Mouse (Mus musculus): ENCODE data around the gene Gabrg3. TPM values are rescaled to one million over a fixed set of nuclear protein-coding genes. Genes with fewer than 3 reads are reported as not detected.
A peak's percentile ranks its signal among the peaks of the same experiment; 100 is the strongest.

The Gabrg3 gene
- 0.06 and 0.21 TPM in 2 replicates for polyA plus RNA-seq (2012; rRNA removed)

- WGBS = 3% methylated on average over 70 of the region's 71 CpGs
Observed at GRCm38 (mm10) chr7:57386517-57387340, at the start of gene Gabrg3. Gabrg3 (minus strand) TSS chr7:57387188.

DNA sequence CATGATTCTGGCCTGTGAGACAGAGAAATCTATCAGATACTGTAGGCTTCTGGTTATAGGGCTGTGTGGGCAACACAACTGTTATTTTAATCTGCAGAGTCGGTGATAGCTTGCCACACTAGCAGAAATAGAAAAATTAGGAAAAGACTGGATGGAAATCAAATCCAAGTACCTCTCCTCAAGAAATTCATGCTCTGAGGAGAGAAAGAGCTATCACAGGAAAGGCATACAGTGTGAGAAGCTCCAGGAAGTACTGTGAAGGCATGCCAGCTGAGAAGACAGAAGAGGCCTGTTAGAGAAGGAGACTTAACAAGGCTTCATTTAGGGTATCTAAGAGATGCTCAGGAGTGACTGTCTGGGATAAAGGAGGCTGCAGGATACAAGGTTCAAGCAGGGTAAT lies 35.7 kb upstream of the Gabrg3 start:
- DNase-seq (ENCODE audit: low read depth, low spot score) = no peak
- WGBS = 81% methylated on average over 1 of the region's 1 CpGs

More at GRCm38 (mm10) chr7:57386517-57387340, at the start of gene Gabrg3:
- no peak for DNase-seq (ENCODE audit: low read depth, low spot score)

- 59% methylated on average over 1 of the region's 1 CpGs for WGBS
- DNase-seq (ENCODE audit: low read depth, low spot score) = no peak
Observed at GRCm38 (mm10) chr7:57421044-57421443, 34.1 kb upstream of the Gabrg3 start.

DNA sequence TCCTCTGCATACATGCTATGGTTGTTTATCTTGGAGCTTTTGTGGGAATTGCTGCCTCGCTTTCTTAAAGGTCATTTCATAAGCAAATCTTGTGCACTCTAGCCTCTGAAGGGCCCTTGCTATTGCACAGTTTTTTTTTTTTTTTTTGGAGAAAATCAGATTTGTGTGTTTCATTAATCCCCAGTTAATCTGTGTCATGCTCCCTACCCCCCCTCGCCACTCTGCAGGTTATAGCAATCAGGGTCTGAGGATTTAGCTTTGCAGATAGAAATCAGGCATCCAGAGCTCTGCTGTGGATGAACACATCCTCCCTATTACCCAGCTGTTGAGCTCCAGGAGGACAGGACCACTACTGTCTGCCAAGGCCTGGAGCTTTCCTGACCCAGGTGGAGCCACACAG lies 32.4 kb upstream of the Gabrg3 start, which contains the start of gene Gabrb3:
Gabrb3 (plus strand) TSS at position 301 of the 400 bp plus-strand sequence.
- 73% methylated on average over 2 of the region's 2 CpGs for WGBS

GRCm38 (mm10) chr7:57412896-57413295 lies 25.9 kb upstream of the Gabrg3 start:
- no peak for DNase-seq (ENCODE audit: low read depth, low spot score)
- WGBS = 20% methylated on average over 1 of the region's 1 CpGs

More for the DNA sequence above, 32.4 kb upstream of the Gabrg3 start, which contains the start of gene Gabrb3:
- DNase-seq (ENCODE audit: low read depth, low spot score) = no peak

- 79% methylated on average over 4 of the region's 4 CpGs for WGBS
- DNase-seq (ENCODE audit: low read depth, low spot score) = no peak
Observed at GRCm38 (mm10) chr7:57411163-57411562, 24.2 kb upstream of the Gabrg3 start.

GRCm38 (mm10) chr7:57393551-57393950 lies 6.6 kb upstream of the Gabrg3 start:
- no peak for DNase-seq (ENCODE audit: low read depth, low spot score)
- WGBS = 86% methylated on average over 4 of the region's 4 CpGs

- DNase-seq (ENCODE audit: low read depth, low spot score) = no peak
- 33% methylated on average over 4 of the region's 4 CpGs for WGBS
Observed at GRCm38 (mm10) chr7:57390046-57390445, 3.1 kb upstream of the Gabrg3 start.

GRCm38 (mm10) chr7:57387341-57387654 lies 310 bp upstream of the Gabrg3 start:
- DNase-seq (ENCODE audit: low read depth, low spot score) = no peak
- WGBS = 24% methylated on average over 6 of the region's 6 CpGs

DNA sequence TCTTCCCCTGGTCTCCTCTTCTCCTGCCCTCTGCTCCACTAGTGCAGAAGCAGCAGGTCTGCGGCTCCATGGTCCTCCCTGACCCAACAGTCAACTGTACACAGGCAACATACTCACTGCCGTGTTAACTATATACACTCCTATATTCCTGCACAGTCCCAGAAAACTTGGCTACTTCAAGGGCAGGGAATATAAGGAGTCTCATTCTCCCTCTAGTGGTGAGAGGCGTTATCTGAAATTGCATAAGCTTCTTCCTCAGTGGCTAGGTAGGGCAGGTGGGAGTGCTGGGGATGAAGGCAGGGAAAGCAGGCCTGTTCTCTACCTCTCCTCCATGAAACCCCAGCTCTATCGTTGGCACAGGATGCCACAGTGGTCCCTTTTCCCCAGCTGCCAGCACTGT lies 2.9 kb downstream of the Gabrg3 start:
- 16% methylated on average over 4 of the region's 4 CpGs for WGBS
- DNase-seq (ENCODE audit: low read depth, low spot score) = peak; percentile 4

DNA sequence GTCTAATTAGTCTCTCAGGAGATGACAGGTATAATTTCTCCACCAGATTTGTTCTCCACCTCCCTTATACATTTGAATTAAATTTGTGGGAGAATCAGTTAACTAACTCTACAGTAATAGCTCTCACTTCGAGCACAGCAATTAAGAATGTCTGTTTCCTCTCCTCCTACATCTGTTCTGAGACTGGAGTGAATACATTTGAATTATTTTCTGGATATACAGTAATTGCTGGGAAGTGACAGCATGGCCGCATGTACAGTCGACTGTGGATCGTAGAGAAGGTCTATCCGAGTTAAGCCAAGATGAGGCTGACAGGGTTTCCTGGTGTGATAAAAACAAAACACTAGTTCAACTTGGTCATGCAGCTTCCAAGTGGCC lies 21.0 kb downstream of the Gabrg3 start:
- no peak for DNase-seq (ENCODE audit: low read depth, low spot score)
- 81% methylated on average over 5 of the region's 5 CpGs for WGBS

GRCm38 (mm10) chr7:57365134-57366012 lies 21.6 kb downstream of the Gabrg3 start:
- DNase-seq (ENCODE audit: low read depth, low spot score) = no peak
- WGBS = 74% methylated on average over 5 of the region's 5 CpGs

- DNase-seq (ENCODE audit: low read depth, low spot score) = no peak
- WGBS = 72% methylated on average over 6 of the region's 6 CpGs
Observed at GRCm38 (mm10) chr7:57363812-57364211, 23.2 kb downstream of the Gabrg3 start.

- no peak for DNase-seq (ENCODE audit: low read depth, low spot score)
- 52% methylated on average over 6 of the region's 6 CpGs for WGBS
Observed at GRCm38 (mm10) chr7:57357871-57358540, 29.0 kb downstream of the Gabrg3 start.

DNA sequence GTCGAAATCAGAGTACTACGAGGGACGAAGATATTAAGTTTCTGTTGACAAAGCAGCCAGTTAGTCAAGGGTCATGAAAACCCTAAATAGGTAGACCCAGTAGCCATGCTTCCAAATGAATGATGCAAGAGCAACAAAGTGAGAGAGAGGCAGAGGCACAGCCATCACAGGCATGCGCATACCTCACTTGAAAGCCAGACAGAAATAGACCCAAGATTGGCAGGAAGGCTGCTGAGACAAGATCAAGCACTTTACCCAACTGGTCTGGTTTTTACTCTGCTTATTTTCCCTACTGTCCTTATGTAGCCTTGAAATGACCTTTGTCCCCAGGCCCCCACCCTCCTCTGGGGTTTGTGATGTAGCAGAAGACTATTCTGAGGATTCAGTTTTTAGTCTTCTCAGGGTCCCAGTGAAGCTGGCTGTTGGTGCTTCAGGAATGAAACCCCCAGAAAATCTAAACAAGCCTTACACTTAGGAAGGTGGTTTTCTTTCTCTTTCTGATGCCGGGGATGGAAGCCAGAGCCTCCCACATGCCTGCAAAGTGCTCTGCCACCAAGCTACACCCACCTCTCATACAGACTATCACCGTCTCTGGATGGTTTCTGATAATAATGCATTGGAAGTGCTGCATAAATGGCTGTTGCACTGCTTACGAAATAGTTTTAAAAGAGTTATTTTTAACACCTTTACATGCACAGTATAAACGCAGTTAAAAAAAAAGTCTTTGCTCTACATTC lies 30.3 kb downstream of the Gabrg3 start:
- DNase-seq (ENCODE audit: low read depth, low spot score) = no peak
- 72% methylated on average over 8 of the region's 8 CpGs for WGBS

DNA sequence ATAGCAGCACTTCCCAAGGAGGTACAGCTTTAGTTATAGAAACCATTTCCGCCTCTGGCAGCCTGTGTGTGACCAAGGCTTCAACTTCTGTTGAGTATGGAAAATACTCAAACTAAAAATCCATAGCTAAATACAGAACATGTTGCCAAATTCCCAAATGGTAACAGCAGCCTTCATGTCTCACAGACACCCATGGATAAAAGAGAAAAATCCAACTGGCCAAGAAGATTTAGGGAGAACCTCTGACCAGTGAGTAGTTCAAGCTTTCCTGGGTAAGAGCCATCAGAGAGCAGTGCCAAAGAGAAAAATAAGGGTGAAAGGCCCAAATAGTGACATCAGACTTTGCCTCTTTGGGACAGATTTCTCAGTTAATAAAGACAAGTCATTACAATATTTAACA lies 38.2 kb downstream of the Gabrg3 start:
- DNase-seq (ENCODE audit: low read depth, low spot score) = no peak
- WGBS = 76% methylated on average over 1 of the region's 1 CpGs

- peak; percentile 32 for DNase-seq (ENCODE audit: low read depth, low spot score)
- 26% methylated on average over 8 of the region's 8 CpGs for WGBS
Observed at GRCm38 (mm10) chr7:57341910-57342309, 45.1 kb downstream of the Gabrg3 start.

- no peak for DNase-seq (ENCODE audit: low read depth, low spot score)
- 82% methylated on average over 3 of the region's 3 CpGs for WGBS
Observed at GRCm38 (mm10) chr7:57331211-57331610, 55.8 kb downstream of the Gabrg3 start.

DNA sequence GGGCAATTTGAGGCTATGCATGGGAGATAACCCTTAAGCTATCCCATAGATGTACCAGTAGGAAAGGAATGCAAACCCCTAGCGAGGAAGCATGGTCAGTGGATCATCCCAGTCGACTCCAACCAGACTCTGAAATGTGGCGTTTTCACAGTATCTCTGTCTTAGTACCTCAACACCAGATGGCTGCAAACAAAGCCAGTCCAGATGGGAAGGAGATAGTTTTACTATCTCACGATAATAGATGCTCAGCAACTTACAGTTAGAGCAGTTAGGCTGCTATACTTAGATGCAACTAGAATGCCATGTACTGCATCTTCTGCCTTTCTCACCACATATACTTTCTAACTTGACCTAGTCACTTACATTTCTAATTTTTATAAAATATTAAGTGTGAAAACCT lies 56.7 kb downstream of the Gabrg3 start:
- DNase-seq (ENCODE audit: low read depth, low spot score) = no peak
- 77% methylated on average over 4 of the region's 4 CpGs for WGBS
